Mouse (Mus musculus): ENCODE data around the gene Klhl35. TPM values are rescaled to one million over a fixed set of nuclear protein-coding genes. Genes with fewer than 3 reads are reported as not detected.

Klhl35 gene
- total and polyA plus RNA-seq, 2 experiments from 2014 or later: 2.3 to 3.3 TPM

- no peaks in the 10 kb centered on the region for H3K27me3 ChIP-seq (ENCODE audit: insufficient read depth, low read length)
- peak overlapping the region; percentile 60; the same call in 1 of the 2 replicates for H3K4me3 ChIP-seq (ENCODE audit: low read length)
- TF ChIP-seq CTCF (IDR thresholded peaks at IDR 0.05; ENCODE audit: low read depth): no peak
- H3K9ac ChIP-seq (replicated peaks; ENCODE audit: low read length): no peak overlapping the region
- H3K27ac ChIP-seq: peak overlapping the region; percentile 51; the same call in 1 of the 2 replicates
- ATAC-seq (peak; percentile 12), DNase-seq (ENCODE audit: low spot score) (no peak)
- WGBS: 42% methylated on average over 8 of the region's 8 CpGs
- peak overlapping the region; percentile 47 for H3K4me2 ChIP-seq (ENCODE audit: low read depth, low read length)
- no peaks in the 10 kb centered on the region for H3K9me3 ChIP-seq (ENCODE audit: low read length)
- H3K4me1 ChIP-seq (ENCODE audit: insufficient read depth, low read length): peaks cover 9% of the 10 kb centered on the region; the same call in 1 of the 2 replicates
- peaks cover 29% of the 10 kb centered on the region for H3K36me3 ChIP-seq (ENCODE audit: insufficient read depth, low read length)
Measured at GRCm38 (mm10) chr7:99483924-99484319, 18.1 kb downstream of the Klhl35 start.

DNA sequence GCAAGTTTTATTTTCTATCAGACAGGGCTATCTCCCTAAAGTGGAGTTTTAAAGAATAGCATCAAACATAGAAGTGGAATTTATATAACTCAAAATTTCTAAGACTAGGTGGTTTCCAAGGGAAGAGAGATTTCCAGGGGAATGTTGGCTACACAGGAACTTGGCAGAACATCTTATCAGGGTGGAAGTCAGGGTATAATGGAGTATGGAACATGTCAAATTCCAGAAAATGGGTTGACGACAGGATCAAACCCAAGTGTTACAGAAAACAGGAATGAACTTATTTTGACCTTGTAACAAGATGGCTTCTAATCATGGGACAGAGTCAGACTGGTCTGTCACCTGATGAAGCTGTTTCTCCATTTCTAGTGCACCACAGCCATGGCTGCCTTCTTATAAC, 18.9 kb downstream of the Klhl35 start:
- ATAC-seq (no peak), DNase-seq (ENCODE audit: low spot score) (no peak)
- 92% methylated on average over 1 of the region's 1 CpGs for WGBS
- TF ChIP-seq CTCF (IDR thresholded peaks at IDR 0.05; ENCODE audit: low read depth): no peak
- H3K27ac ChIP-seq: no peak overlapping the region
- peaks cover 9% of the 10 kb centered on the region; the same call in 1 of the 2 replicates for H3K4me1 ChIP-seq (ENCODE audit: insufficient read depth, low read length)
- no peak overlapping the region for H3K4me2 ChIP-seq (ENCODE audit: low read depth, low read length)
- H3K4me3 ChIP-seq (ENCODE audit: low read length): no peak overlapping the region
- no peaks in the 10 kb centered on the region for H3K27me3 ChIP-seq (ENCODE audit: insufficient read depth, low read length)
- H3K9me3 ChIP-seq (ENCODE audit: low read length): no peaks in the 10 kb centered on the region
- no peak overlapping the region for H3K9ac ChIP-seq (replicated peaks; ENCODE audit: low read length)
- peaks cover 22% of the 10 kb centered on the region for H3K36me3 ChIP-seq (ENCODE audit: insufficient read depth, low read length)

DNA sequence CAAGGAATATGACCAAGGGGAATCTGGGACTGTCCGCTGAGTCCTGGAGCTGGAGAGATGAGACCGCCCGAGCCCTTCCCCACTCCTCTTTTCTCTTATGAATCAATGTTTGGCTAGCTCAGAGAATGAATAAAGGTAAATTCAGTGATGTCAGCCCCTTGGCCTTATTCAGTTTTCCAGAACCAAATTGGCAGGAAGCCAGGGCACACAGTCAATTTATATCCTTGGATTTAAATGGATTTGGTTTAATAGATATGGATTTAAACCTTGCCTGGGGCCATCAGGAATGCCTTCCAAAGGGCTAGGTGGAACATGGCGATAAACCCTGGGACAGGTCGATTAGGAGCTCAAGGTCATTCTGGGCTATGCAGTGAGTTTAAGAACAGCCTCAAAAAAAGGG, 23.9 kb downstream of the Klhl35 start:
- TF ChIP-seq CTCF (IDR thresholded peaks at IDR 0.05; ENCODE audit: low read depth): no peak
- Histone ChIP-seq H3K27ac (no peak overlapping the region), H3K4me2 (ENCODE audit: low read depth, low read length) (no peak overlapping the region), H3K36me3 (ENCODE audit: insufficient read depth, low read length) (no peaks in the 10 kb centered on the region), H3K9ac (replicated peaks; ENCODE audit: low read length) (no peak overlapping the region), H3K9me3 (ENCODE audit: low read length) (no peaks in the 10 kb centered on the region), H3K4me1 (ENCODE audit: insufficient read depth, low read length) (no peaks in the 10 kb centered on the region), H3K27me3 (ENCODE audit: insufficient read depth, low read length) (no peaks in the 10 kb centered on the region), H3K4me3 (ENCODE audit: low read length) (no peak overlapping the region)
- DNase-seq (ENCODE audit: low spot score) (no peak), ATAC-seq (no peak)
- 74% methylated on average over 5 of the region's 5 CpGs for WGBS

- Histone ChIP-seq H3K4me2 (ENCODE audit: low read depth, low read length) (no peak overlapping the region), H3K9ac (replicated peaks; ENCODE audit: low read length) (no peak overlapping the region), H3K27ac (no peak overlapping the region), H3K36me3 (ENCODE audit: insufficient read depth, low read length) (no peaks in the 10 kb centered on the region), H3K4me3 (ENCODE audit: low read length) (no peak overlapping the region), H3K27me3 (ENCODE audit: insufficient read depth, low read length) (no peaks in the 10 kb centered on the region), H3K9me3 (ENCODE audit: low read length) (no peaks in the 10 kb centered on the region), H3K4me1 (ENCODE audit: insufficient read depth, low read length) (no peaks in the 10 kb centered on the region)
- WGBS: 31% methylated on average over 1 of the region's 1 CpGs
- TF ChIP-seq CTCF (IDR thresholded peaks at IDR 0.05; ENCODE audit: low read depth): no peak
- ATAC-seq: no peak
- peak; percentile 67 for DNase-seq (ENCODE audit: low spot score)
Measured at GRCm38 (mm10) chr7:99499128-99499527, 33.3 kb downstream of the Klhl35 start.

GRCm38 (mm10) chr7:99500201-99500600, 34.4 kb downstream of the Klhl35 start:
- ATAC-seq: peak; percentile 88
- no peaks in the 10 kb centered on the region for H3K27me3 ChIP-seq (ENCODE audit: insufficient read depth, low read length)
- H3K4me3 ChIP-seq (ENCODE audit: low read length): no peak overlapping the region
- H3K9ac ChIP-seq (replicated peaks; ENCODE audit: low read length): no peak overlapping the region
- H3K4me1 ChIP-seq (ENCODE audit: insufficient read depth, low read length): no peaks in the 10 kb centered on the region
- TF ChIP-seq CTCF (IDR thresholded peaks at IDR 0.05; ENCODE audit: low read depth): peak; percentile 94
- H3K9me3 ChIP-seq (ENCODE audit: low read length): no peaks in the 10 kb centered on the region
- no peaks in the 10 kb centered on the region for H3K36me3 ChIP-seq (ENCODE audit: insufficient read depth, low read length)
- H3K4me2 ChIP-seq (ENCODE audit: low read depth, low read length): no peak overlapping the region
- DNase-seq (ENCODE audit: low spot score): peak; percentile 92
- 5% methylated on average over 8 of the region's 8 CpGs for WGBS
- H3K27ac ChIP-seq: no peak overlapping the region

DNA sequence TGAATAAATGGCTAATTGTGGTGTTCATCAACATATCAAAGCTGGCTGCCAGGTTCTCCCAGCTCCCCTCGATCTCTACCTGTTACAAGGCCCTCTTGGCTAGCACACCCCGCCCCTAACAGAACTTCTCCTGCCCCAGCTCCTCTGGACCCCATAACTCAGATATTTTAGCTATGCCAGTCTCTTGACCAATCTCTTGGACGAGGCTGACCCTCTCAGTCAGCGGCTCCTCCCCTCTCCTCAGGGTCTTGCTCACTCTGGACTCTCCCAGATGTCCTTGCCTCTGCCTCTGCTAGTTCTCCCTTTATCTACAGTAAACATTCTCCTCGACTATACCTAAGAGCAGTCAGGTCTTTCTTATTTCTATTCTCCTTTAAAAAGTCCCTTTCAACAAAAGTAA, 34.9 kb downstream of the Klhl35 start:
- ATAC-seq: no peak
- Histone ChIP-seq H3K36me3 (ENCODE audit: insufficient read depth, low read length) (no peaks in the 10 kb centered on the region), H3K4me2 (ENCODE audit: low read depth, low read length) (no peak overlapping the region), H3K4me3 (ENCODE audit: low read length) (no peak overlapping the region), H3K27ac (no peak overlapping the region), H3K27me3 (ENCODE audit: insufficient read depth, low read length) (no peaks in the 10 kb centered on the region), H3K4me1 (ENCODE audit: insufficient read depth, low read length) (no peaks in the 10 kb centered on the region), H3K9ac (replicated peaks; ENCODE audit: low read length) (no peak overlapping the region), H3K9me3 (ENCODE audit: low read length) (no peaks in the 10 kb centered on the region)
- WGBS: 36% methylated on average over 5 of the region's 5 CpGs
- no peak for DNase-seq (ENCODE audit: low spot score)
- TF ChIP-seq CTCF (IDR thresholded peaks at IDR 0.05; ENCODE audit: low read depth): no peak

DNA sequence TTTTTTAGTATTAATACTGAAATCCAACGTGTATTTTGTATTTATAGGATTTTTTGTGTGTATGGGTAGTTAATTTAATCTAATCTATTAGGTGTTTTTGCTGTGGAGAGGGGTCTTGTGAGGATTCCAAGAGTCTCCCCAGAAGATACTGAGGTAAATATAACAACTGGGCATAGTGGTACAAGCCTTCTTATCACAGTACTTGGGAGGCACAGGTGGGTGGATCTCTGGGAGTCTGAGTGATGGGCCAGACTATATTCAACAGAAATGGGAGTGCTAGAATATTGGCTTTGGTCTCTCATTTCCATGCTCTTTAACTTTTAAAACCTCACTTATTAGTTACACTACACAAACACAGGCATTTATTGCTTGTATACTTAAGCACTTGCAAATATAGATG, 35.3 kb downstream of the Klhl35 start:
- no peak overlapping the region for H3K4me2 ChIP-seq (ENCODE audit: low read depth, low read length)
- H3K36me3 ChIP-seq (ENCODE audit: insufficient read depth, low read length): no peaks in the 10 kb centered on the region
- H3K27me3 ChIP-seq (ENCODE audit: insufficient read depth, low read length): no peaks in the 10 kb centered on the region
- H3K27ac ChIP-seq: no peak overlapping the region
- DNase-seq (ENCODE audit: low spot score) (no peak), ATAC-seq (no peak)
- no peak overlapping the region for H3K4me3 ChIP-seq (ENCODE audit: low read length)
- no peak overlapping the region for H3K9ac ChIP-seq (replicated peaks; ENCODE audit: low read length)
- H3K9me3 ChIP-seq (ENCODE audit: low read length): no peaks in the 10 kb centered on the region
- no peak for TF ChIP-seq CTCF (IDR thresholded peaks at IDR 0.05; ENCODE audit: low read depth)
- no peaks in the 10 kb centered on the region for H3K4me1 ChIP-seq (ENCODE audit: insufficient read depth, low read length)
- WGBS: 58% methylated on average over 1 of the region's 1 CpGs
